Mouse (Mus musculus) cerebellum, adult 2 months (tissue): ENCODE measurements around the gene Ccnb1.

Experiments
- CTCF ChIP-seq: fragments of 200-500 bp; IDR thresholded peaks from 2 replicates; pipeline ENCODE4 v1.5.1; 2011; ENCODE audit warnings: low read depth, mild to moderate bottlenecking, control low read depth, low read length, moderate library complexity, borderline replicate concordance; ENCODE audit not compliant: insufficient read depth
- POLR2A ChIP-seq: fragments of 200-500 bp; IDR thresholded peaks from 2 replicates; pipeline ENCODE4 v1.6.1; 2011; ENCODE audit warnings: low read length, control low read depth, borderline replicate concordance; ENCODE audit not compliant: insufficient read depth

GRCm38 (mm10) chr13:100751402-100751801 lies 35.0 kb downstream of the Ccnb1 start:
- no peak for TF ChIP-seq CTCF
- no peak for TF ChIP-seq POLR2A
